Mouse (Mus musculus): Measurements from ENCODE around the gene Apoa5.

Gene Apoa5
- long read RNA-seq, experiment 1 = 0 reads
- long read RNA-seq, experiment 2 = 0 reads

GRCm38 (mm10) chr9:46268343-46268873 lies at the start of gene Apoa5:
Apoa5 (plus strand) TSS chr9:46268633.
- intact Hi-C loops (cut with DNase I) = no loop called here

GRCm38 (mm10) chr9:46223090-46223489 lies 45.3 kb upstream of the Apoa5 start:
- intact Hi-C loops (cut with DNase I) = no loop called here

GRCm38 (mm10) chr9:46224101-46224500 lies 44.3 kb upstream of the Apoa5 start:
- intact Hi-C loops (cut with DNase I) = no loop called here

- intact Hi-C loops (cut with DNase I) = no loop called here
Measured at GRCm38 (mm10) chr9:46224945-46225660, 43.3 kb upstream of the Apoa5 start.

- intact Hi-C loops (cut with DNase I) = no loop called here
Measured at GRCm38 (mm10) chr9:46227064-46227614, 41.3 kb upstream of the Apoa5 start.

- intact Hi-C loops (cut with DNase I) = no loop called here
Measured at GRCm38 (mm10) chr9:46228491-46228890, 39.9 kb upstream of the Apoa5 start, which contains the start of gene Apoa1. Apoa1 (plus strand) TSS chr9:46228580.

- intact Hi-C loops (cut with DNase I) = no loop called here
Measured at GRCm38 (mm10) chr9:46229573-46230449, 38.6 kb upstream of the Apoa5 start.

- intact Hi-C loops (cut with DNase I) = no loop called here
Measured at GRCm38 (mm10) chr9:46230450-46230975, 37.9 kb upstream of the Apoa5 start.

- intact Hi-C loops (cut with DNase I) = no loop called here
Measured at GRCm38 (mm10) chr9:46235196-46235595, 33.2 kb upstream of the Apoa5 start.

- intact Hi-C loops (cut with DNase I) = no loop called here
Measured at GRCm38 (mm10) chr9:46235596-46235648, 33.0 kb upstream of the Apoa5 start, which contains the start of gene Apoc3. Apoc3 (minus strand) TSS chr9:46235636.

- intact Hi-C loops (cut with DNase I) = no loop called here
Measured at GRCm38 (mm10) chr9:46235649-46236048, 32.8 kb upstream of the Apoa5 start.

GRCm38 (mm10) chr9:46238850-46239249 lies 29.6 kb upstream of the Apoa5 start:
- intact Hi-C loops (cut with DNase I) = no loop called here

GRCm38 (mm10) chr9:46240526-46241153 lies 27.8 kb upstream of the Apoa5 start, which contains the start of gene Apoa4:
Apoa4 (plus strand) TSS chr9:46240696.
- intact Hi-C loops (cut with DNase I) = loop anchor here (10.0 kb wide), 1 partner anchor 46 kb away; no protein-coding TSS in a partner anchor

GRCm38 (mm10) chr9:46241818-46242217 lies 26.6 kb upstream of the Apoa5 start:
- intact Hi-C loops (cut with DNase I) = loop anchor here (10.0 kb wide), 1 partner anchor 47 kb away; no protein-coding TSS in a partner anchor

GRCm38 (mm10) chr9:46243122-46243521 lies 25.3 kb upstream of the Apoa5 start:
- intact Hi-C loops (cut with DNase I) = loop anchor here (10.0 kb wide), 1 partner anchor 48 kb away; no protein-coding TSS in a partner anchor

GRCm38 (mm10) chr9:46243584-46243983 lies 24.8 kb upstream of the Apoa5 start:
- intact Hi-C loops (cut with DNase I) = loop anchor here (10.0 kb wide), 1 partner anchor 49 kb away; no protein-coding TSS in a partner anchor

GRCm38 (mm10) chr9:46246752-46247324 lies 21.6 kb upstream of the Apoa5 start:
- intact Hi-C loops (cut with DNase I) = loop anchor here (5.0 to 10.0 kb wide), 2 partner anchors 52 to 245 kb away; no protein-coding TSS in a partner anchor

- intact Hi-C loops (cut with DNase I) = no loop called here
Measured at GRCm38 (mm10) chr9:46256177-46256576, 12.3 kb upstream of the Apoa5 start.

GRCm38 (mm10) chr9:46256658-46257385 lies 11.6 kb upstream of the Apoa5 start:
- intact Hi-C loops (cut with DNase I) = no loop called here

GRCm38 (mm10) chr9:46257546-46257945 lies 10.9 kb upstream of the Apoa5 start:
- intact Hi-C loops (cut with DNase I) = no loop called here
